Mouse (Mus musculus) G1E (cell line): Measurements from ENCODE around the gene Gm47429.
"Not testable (repeated sequence)": the region's sequence is repeated elsewhere in the genome, so short reads cannot be mapped to it uniquely, and the experiment has no call there.

ENCODE experiments used
- CTCF ChIP-seq: IDR thresholded peaks from 2 replicates; pipeline ENCODE4 v1.5.1; 2012; ENCODE audit warnings: low read depth, low read length, inconsistent platforms, mixed read lengths
- GATA1 ChIP-seq: IDR thresholded peaks from 2 replicates; pipeline ENCODE4 v1.6.1; 2012; ENCODE audit warnings: borderline replicate concordance, low read length, inconsistent platforms, mixed read lengths
- GATA2 ChIP-seq: IDR thresholded peaks from 2 replicates; pipeline ENCODE4 v1.6.1; 2012; ENCODE audit warnings: low read depth, low read length, inconsistent platforms, borderline replicate concordance
- POLR2AphosphoS5 ChIP-seq: IDR thresholded peaks from 2 replicates; pipeline ENCODE4 v1.6.1; 2012; ENCODE audit warnings: low read depth, low read length, inconsistent platforms; ENCODE audit not compliant: insufficient replicate concordance
- TAL1 ChIP-seq: conservative IDR thresholded peaks from 2 replicates; pipeline ENCODE4 v1.6.1; 2012; ENCODE audit warnings: low read depth, low read length, inconsistent platforms, mixed read lengths

DNA sequence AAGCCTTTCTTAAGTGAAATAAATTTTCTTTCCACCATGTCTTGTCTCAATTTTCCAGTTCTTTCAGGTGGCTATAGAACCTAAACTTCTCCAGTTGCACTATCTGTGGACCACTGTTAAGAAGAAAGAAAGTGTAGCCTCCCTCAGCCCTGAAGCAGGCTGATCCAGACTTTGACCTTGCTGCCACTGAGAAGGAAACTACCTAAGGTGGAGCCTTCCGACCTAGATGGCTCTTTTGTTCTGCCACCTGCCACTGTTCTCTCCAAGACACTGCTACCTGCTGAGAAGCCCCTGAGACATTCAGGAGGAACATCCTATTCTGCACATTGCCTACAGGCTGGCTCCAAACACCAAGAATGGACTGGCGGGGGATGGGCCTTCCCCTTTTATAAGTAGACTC, 16.7 kb upstream of the Gm47429 start:
- TF ChIP-seq CTCF, GATA1, POLR2AphosphoS5, GATA2, TAL1: not testable (repeated sequence)
